Mouse (Mus musculus) stomach, postnatal 0 days (tissue): Measurements from ENCODE around the gene Fam240a. TPM values are rescaled to one million over a fixed set of nuclear protein-coding genes. Genes with fewer than 3 reads are reported as not detected.
A peak's percentile ranks its signal among the peaks of the same experiment; 100 is the strongest.

ENCODE experiments used
- ATAC-seq: fragments of 200-750 bp; cut with Nextera tagmentation; 2 replicates; pipeline ENCODE4 v1.8.0; 2017; ENCODE audit not compliant: low FRiP score, low TSS enrichment
- DNase-seq: peaks from one replicate; pipeline ENCODE4 v3.0.0-alpha.2; 2016; ENCODE audit warnings: low spot score
- H3K27ac ChIP-seq: fragments of 300-500 bp; sonication (generic); replicated peaks from 2 replicates; pipeline ENCODE4 v1.5.1; 2014; ENCODE audit warnings: mild to moderate bottlenecking, control low read depth
- H3K27me3 ChIP-seq: fragments of 300-500 bp; sonication (generic); 2 replicates; pipeline ENCODE4 v1.6.1; 2014; ENCODE audit warnings: low read length; ENCODE audit not compliant: control insufficient read depth, insufficient read depth
- H3K36me3 ChIP-seq: fragments of 300-500 bp; sonication (generic); 2 replicates; pipeline ENCODE4 v1.6.1; 2014; ENCODE audit warnings: low read length, mixed read lengths; ENCODE audit not compliant: control insufficient read depth, insufficient read depth
- H3K4me1 ChIP-seq: fragments of 300-500 bp; sonication (generic); replicated peaks from 2 replicates; pipeline ENCODE4 v1.6.1; 2014; ENCODE audit warnings: antibody characterized with exemption; ENCODE audit not compliant: control insufficient read depth, insufficient read depth
- H3K4me2 ChIP-seq: fragments of 300-500 bp; sonication (generic); replicated peaks from 2 replicates; pipeline ENCODE4 v1.6.1; 2014; ENCODE audit warnings: low read depth, mild to moderate bottlenecking, control low read depth, moderate library complexity
- H3K4me3 ChIP-seq: fragments of 300-500 bp; sonication (generic); 2 replicates; pipeline ENCODE4 v1.5.1; 2014; ENCODE audit warnings: low read depth, low read length, control low read depth
- H3K9ac ChIP-seq: fragments of 300-500 bp; sonication (generic); 2 replicates; pipeline ENCODE4 v1.6.1; 2014; ENCODE audit warnings: mild to moderate bottlenecking, low read length, control low read depth, mixed read lengths
- H3K9me3 ChIP-seq: fragments of 300-500 bp; sonication (generic); 2 replicates; pipeline ENCODE4 v1.6.1; 2016; ENCODE audit warnings: low read length; ENCODE audit not compliant: control insufficient read depth
- CTCF ChIP-seq: IDR thresholded peaks from 2 replicates; pipeline ENCODE4 v1.5.1; 2016; ENCODE audit warnings: antibody characterized with exemption, low read depth, mild to moderate bottlenecking, moderate library complexity
- EP300 ChIP-seq: optimal IDR thresholded peaks from 2 replicates; pipeline ENCODE3; 2016; ENCODE audit warnings: antibody characterized with exemption
- WGBS: fragments of 180-500 bp; shearing (Covaris S2); extraction: QIAGEN DNeasy Blood & Tissue Kit; methylation state at CpG from one replicate; pipeline ENCODE4 v1.1.7; 2014; 5-methylcytosine and 5-hydroxymethylcytosine counted together
- polyA plus RNA-seq: library from polyadenylated mRNA; unstranded; fragments of >200 nt; fragmentation: Nextera tagmentation; extraction: Ambion mirVana; gene quantifications from 2 replicates; pipeline ENCODE4 v1.2.1, GENCODE M21; 2015

Fam240a gene
- polyA plus RNA-seq, 1 experiment from 2014 or later = not detected

GRCm38 (mm10) chr9:110960230-110961149 is 43.8 kb upstream of the Fam240a start:
- Histone ChIP-seq H3K27ac (no peak overlapping the region), H3K4me1 (no peaks in the 10 kb centered on the region), H3K9ac (no peak overlapping the region), H3K4me2 (no peak overlapping the region), H3K4me3 (no peak overlapping the region), H3K27me3 (no peaks in the 10 kb centered on the region), H3K36me3 (no peaks in the 10 kb centered on the region), H3K9me3 (no peaks in the 10 kb centered on the region)
- DNase-seq (no peak), ATAC-seq (no peak)
- WGBS = 82% methylated on average over 13 of the region's 13 CpGs
- TF ChIP-seq CTCF (no peak), EP300 (no peak)

GRCm38 (mm10) chr9:110959669-110960068 is 43.0 kb upstream of the Fam240a start:
- no peaks in the 10 kb centered on the region for H3K4me1 ChIP-seq
- DNase-seq (no peak), ATAC-seq (no peak)
- 79% methylated on average over 5 of the region's 5 CpGs for WGBS
- no peak overlapping the region for H3K4me2 ChIP-seq
- H3K9ac ChIP-seq = no peak overlapping the region
- no peaks in the 10 kb centered on the region for H3K36me3 ChIP-seq
- H3K27me3 ChIP-seq = no peaks in the 10 kb centered on the region
- TF ChIP-seq EP300 (no peak), CTCF (no peak)
- H3K9me3 ChIP-seq = no peaks in the 10 kb centered on the region
- H3K27ac ChIP-seq = no peak overlapping the region
- H3K4me3 ChIP-seq = no peak overlapping the region

GRCm38 (mm10) chr9:110955962-110956361 is 39.3 kb upstream of the Fam240a start:
- DNase-seq = no peak
- Histone ChIP-seq H3K27me3 (no peaks in the 10 kb centered on the region), H3K9me3 (no peaks in the 10 kb centered on the region), H3K9ac (no peak overlapping the region), H3K27ac (no peak overlapping the region), H3K4me2 (no peak overlapping the region), H3K36me3 (no peaks in the 10 kb centered on the region), H3K4me1 (no peaks in the 10 kb centered on the region; the same call in 1 of the 2 replicates), H3K4me3 (no peak overlapping the region)
- no peak for TF ChIP-seq EP300
- ATAC-seq = no peak
- 73% methylated on average over 6 of the region's 6 CpGs for WGBS

- Histone ChIP-seq H3K36me3 (no peaks in the 10 kb centered on the region), H3K27me3 (no peaks in the 10 kb centered on the region), H3K4me2 (no peak overlapping the region), H3K27ac (no peak overlapping the region), H3K4me3 (no peak overlapping the region), H3K4me1 (no peaks in the 10 kb centered on the region; the same call in 1 of the 2 replicates), H3K9ac (no peak overlapping the region), H3K9me3 (no peaks in the 10 kb centered on the region)
- ATAC-seq (no peak), DNase-seq (no peak)
- TF ChIP-seq EP300 (no peak), CTCF (no peak)
- WGBS = 29% methylated on average over 2 of the region's 2 CpGs
These were observed 38.2 kb upstream of the Fam240a start for GRCm38 (mm10) chr9:110954681-110955445.

- ATAC-seq = peak; percentile 58
- Histone ChIP-seq H3K27me3 (no peaks in the 10 kb centered on the region), H3K4me2 (peak overlapping the region; percentile 78), H3K4me3 (peak overlapping the region; percentile 45), H3K4me1 (no peaks in the 10 kb centered on the region; the same call in 1 of the 2 replicates), H3K9ac (0 out of 2 replicates have a peak overlapping the region, but pooled peaks have one; percentile 23), H3K27ac (no peak overlapping the region), H3K9me3 (no peaks in the 10 kb centered on the region), H3K36me3 (no peaks in the 10 kb centered on the region)
- TF ChIP-seq CTCF (peak; percentile 78), EP300 (no peak)
- DNase-seq = peak; percentile 55
- WGBS = 1% methylated on average over 44 of the region's 44 CpGs
These were observed 37.1 kb upstream of the Fam240a start for GRCm38 (mm10) chr9:110953550-110954461.
